Mouse (Mus musculus) cortical plate, adult 2 months (tissue): ENCODE measurements around the gene Ryr1.

Source experiments
- CTCF ChIP-seq: fragments of 200-500 bp; IDR thresholded peaks from 2 replicates; pipeline ENCODE4 v1.5.1; 2011; ENCODE audit warnings: mild to moderate bottlenecking, control low read depth, low read length; ENCODE audit not compliant: insufficient read depth; ENCODE audit errors: extremely low read depth
- POLR2A ChIP-seq: fragments of 200-500 bp; IDR thresholded peaks from 2 replicates; pipeline ENCODE4 v1.6.1; 2011; ENCODE audit warnings: mild to moderate bottlenecking, low read length, control low read depth; ENCODE audit not compliant: insufficient read depth; ENCODE audit errors: extremely low read depth

- TF ChIP-seq CTCF (no peak), POLR2A (no peak)
Observed at GRCm38 (mm10) chr7:28984452-28984851, 140.5 kb downstream of the Ryr1 start.
